Mouse (Mus musculus) lung, postnatal 0 days (tissue): ENCODE measurements at regions not wholly inside any gene's neighbourhood (a gene's known extent, or its start where the extent isn't known, plus 50 kb on each side); places are given as distances from the start of the nearest gene placed in this dataset.
"Not testable (repeated sequence)": the region's sequence is repeated elsewhere in the genome, so short reads cannot be mapped to it uniquely, and the experiment has no call there.

Experiments used
- ATAC-seq: fragments of 200-750 bp; cut with Nextera tagmentation; 2 replicates; pipeline ENCODE4 v1.8.0; 2017; ENCODE audit warnings: moderate library complexity
- DNase-seq: peaks from one replicate; pipeline ENCODE4 v3.0.0-alpha.2; 2016; ENCODE audit warnings: low spot score
- H3K27ac ChIP-seq: fragments of 300-500 bp; sonication (generic); 2 replicates; pipeline ENCODE4 v1.5.1; 2014; ENCODE audit warnings: antibody characterized with exemption, mild to moderate bottlenecking, low read length, mixed read lengths
- H3K27me3 ChIP-seq: fragments of 300-500 bp; sonication (generic); replicated peaks from 2 replicates; pipeline ENCODE4 v1.6.1; 2014; ENCODE audit warnings: low read length, mixed read lengths; ENCODE audit not compliant: insufficient read depth
- H3K36me3 ChIP-seq: fragments of 300-500 bp; sonication (generic); 2 replicates; pipeline ENCODE4 v1.6.1; 2014; ENCODE audit warnings: low read length, mixed read lengths; ENCODE audit not compliant: insufficient read depth
- H3K4me1 ChIP-seq: fragments of 300-500 bp; sonication (generic); 2 replicates; pipeline ENCODE4 v1.6.1; 2014; ENCODE audit warnings: antibody characterized with exemption, low read depth, low read length, mixed read lengths; ENCODE audit not compliant: insufficient read depth
- H3K4me2 ChIP-seq: fragments of 300-500 bp; sonication (generic); replicated peaks from 2 replicates; pipeline ENCODE4 v1.6.1; 2014; ENCODE audit warnings: low read depth, mild to moderate bottlenecking, low read length, moderate library complexity, mixed read lengths
- H3K4me3 ChIP-seq: fragments of 300-500 bp; sonication (generic); 2 replicates; pipeline ENCODE4 v1.5.1; 2014; ENCODE audit warnings: low read depth, low read length
- H3K9ac ChIP-seq: fragments of 300-500 bp; sonication (generic); replicated peaks from 2 replicates; pipeline ENCODE4 v1.6.1; 2014; ENCODE audit warnings: low read depth, mild to moderate bottlenecking
- H3K9me3 ChIP-seq: fragments of 300-500 bp; sonication (generic); 2 replicates; pipeline ENCODE4 v1.6.1; 2016; ENCODE audit warnings: low read length, mixed read lengths
- CTCF ChIP-seq: IDR thresholded peaks from 2 replicates; pipeline ENCODE4 v1.5.1; 2016; ENCODE audit warnings: antibody characterized with exemption, mild to moderate bottlenecking
- EP300 ChIP-seq: IDR thresholded peaks from 2 replicates; pipeline ENCODE4 v1.6.1; 2016; ENCODE audit warnings: antibody characterized with exemption, mild to moderate bottlenecking, control low read depth
- WGBS: fragments of 180-500 bp; shearing (Covaris S2); extraction: QIAGEN DNeasy Blood & Tissue Kit; methylation state at CpG from one replicate; pipeline ENCODE4 v1.1.7; 2014; 5-methylcytosine and 5-hydroxymethylcytosine counted together

DNA sequence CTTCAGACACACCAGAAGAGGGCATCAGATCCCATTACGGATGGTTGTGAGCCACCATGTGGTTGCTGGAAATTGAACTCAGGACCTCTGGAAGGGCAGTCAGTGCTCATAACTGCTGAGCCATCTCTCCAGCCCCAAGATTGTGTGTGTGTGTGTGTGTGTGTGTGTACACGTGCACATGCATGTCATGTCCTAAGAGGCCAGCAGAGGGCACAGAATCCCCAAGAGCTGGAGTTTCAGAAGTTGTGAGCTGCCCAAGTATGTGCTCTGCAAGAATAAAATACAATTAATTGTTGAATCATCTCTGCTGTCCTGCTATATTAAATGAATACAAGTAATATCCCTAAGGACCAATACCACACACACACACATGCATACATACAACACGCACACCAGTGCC is 130.8 kb upstream of the Mrps10 start:
- H3K4me2 ChIP-seq, H3K27me3 ChIP-seq, H3K4me3 ChIP-seq, H3K9ac ChIP-seq, H3K9me3 ChIP-seq, H3K4me1 ChIP-seq, DNase-seq, H3K36me3 ChIP-seq, H3K27ac ChIP-seq, ATAC-seq: not testable (repeated sequence)
- 95% methylated on average over 3 of the region's 3 CpGs for WGBS
- TF ChIP-seq CTCF: peak; percentile 34

DNA sequence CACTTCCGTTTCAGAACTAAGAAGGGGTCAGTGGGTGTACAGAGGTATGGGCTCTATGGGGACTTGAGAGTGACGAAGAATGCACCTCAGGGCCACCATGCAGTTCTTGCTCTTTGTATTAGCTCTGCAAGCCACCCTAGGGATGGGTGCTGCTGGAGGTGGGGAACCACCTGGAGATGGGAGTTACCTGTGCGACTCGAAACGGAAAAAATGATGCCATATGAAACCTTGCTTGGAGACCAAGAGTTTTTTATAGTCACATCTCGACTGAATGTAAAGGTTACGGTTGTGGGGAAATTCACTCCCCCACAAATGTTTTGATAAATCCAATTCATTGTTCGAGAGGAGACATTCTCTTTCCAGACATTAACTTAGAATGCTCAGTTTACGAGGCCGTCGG is 134.3 kb upstream of the Mrps10 start:
- H3K9ac ChIP-seq: no peak overlapping the region
- H3K4me3 ChIP-seq: no peak overlapping the region
- H3K9me3 ChIP-seq: no peaks in the 10 kb centered on the region
- TF ChIP-seq EP300: no peak
- TF ChIP-seq CTCF: no peak
- H3K4me2 ChIP-seq: no peak overlapping the region
- 93% methylated on average over 11 of the region's 11 CpGs for WGBS
- H3K36me3 ChIP-seq: peaks cover 12% of the 10 kb centered on the region
- no peaks in the 10 kb centered on the region for H3K27me3 ChIP-seq
- H3K27ac ChIP-seq: no peak overlapping the region
- DNase-seq: no peak
- ATAC-seq: no peak
- no peaks in the 10 kb centered on the region for H3K4me1 ChIP-seq

DNA sequence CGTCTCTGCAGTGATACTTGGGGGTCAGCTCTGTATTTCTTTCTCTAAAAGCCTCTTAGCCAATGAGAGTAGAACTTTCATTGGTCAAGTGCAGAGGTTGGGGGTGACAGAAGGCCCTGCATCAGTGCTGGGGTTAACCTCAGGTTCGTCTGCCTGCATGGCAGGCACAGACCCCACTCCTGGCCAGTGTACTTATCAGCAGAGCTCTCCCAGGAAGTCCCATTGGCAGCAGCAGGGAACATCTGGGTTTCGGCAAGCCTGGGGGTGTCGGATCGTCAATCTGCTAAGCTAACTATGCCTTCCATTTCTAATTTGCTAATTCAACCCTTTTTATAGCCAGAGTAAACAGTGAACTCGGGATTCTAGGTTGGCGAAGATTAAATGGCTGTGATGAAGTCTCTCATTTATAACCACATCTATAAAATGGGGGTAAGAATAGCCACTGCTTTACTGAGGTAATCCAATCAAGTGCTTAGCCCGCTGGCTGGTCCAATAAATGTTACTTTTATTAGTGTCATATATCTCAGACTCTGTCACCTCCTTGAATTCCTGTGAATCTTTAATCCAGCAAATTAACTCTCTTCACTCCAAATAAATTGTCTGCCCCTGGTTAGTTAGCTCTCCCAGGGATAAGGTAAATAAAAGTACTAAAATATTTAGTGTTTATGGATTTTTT is 135.5 kb upstream of the Mrps10 start:
- Histone ChIP-seq H3K4me2 (no peak overlapping the region), H3K4me1 (no peaks in the 10 kb centered on the region), H3K9ac (no peak overlapping the region), H3K4me3 (no peak overlapping the region), H3K36me3 (peaks cover 12% of the 10 kb centered on the region), H3K27ac (no peak overlapping the region), H3K27me3 (no peaks in the 10 kb centered on the region), H3K9me3 (no peaks in the 10 kb centered on the region)
- 68% methylated on average over 8 of the region's 8 CpGs for WGBS
- DNase-seq (no peak), ATAC-seq (no peak)
- TF ChIP-seq EP300 (no peak), CTCF (no peak)

DNA sequence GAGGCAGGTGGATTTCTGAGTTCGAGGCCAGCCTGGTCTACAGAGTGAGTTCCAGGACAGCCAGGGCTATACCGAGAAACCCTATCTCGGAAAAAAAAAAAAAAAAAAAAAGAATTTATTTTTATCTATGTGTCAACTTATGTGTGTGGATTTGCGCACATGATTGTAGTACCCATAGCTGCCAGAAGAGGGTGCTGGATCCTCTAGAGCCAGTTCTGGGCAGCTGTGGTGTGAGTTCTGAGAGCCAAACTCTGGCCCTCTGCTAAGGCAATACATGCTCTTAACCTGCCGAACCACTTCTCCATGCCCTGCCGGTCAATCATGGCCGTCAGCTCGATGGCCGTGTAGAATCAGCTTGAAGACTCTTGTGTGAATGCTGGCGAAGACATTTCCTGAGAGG is 138.0 kb upstream of the Mrps10 start:
- H3K27ac ChIP-seq: no peak overlapping the region
- no peaks in the 10 kb centered on the region for H3K27me3 ChIP-seq
- ATAC-seq (no peak), DNase-seq (no peak)
- H3K9me3 ChIP-seq: no peaks in the 10 kb centered on the region
- H3K9ac ChIP-seq: no peak overlapping the region
- no peaks in the 10 kb centered on the region for H3K4me1 ChIP-seq
- no peak overlapping the region for H3K4me2 ChIP-seq
- 97% methylated on average over 10 of the region's 10 CpGs for WGBS
- no peak overlapping the region for H3K4me3 ChIP-seq
- peaks cover 9% of the 10 kb centered on the region for H3K36me3 ChIP-seq
- TF ChIP-seq EP300 (no peak), CTCF (peak; percentile 52)

DNA sequence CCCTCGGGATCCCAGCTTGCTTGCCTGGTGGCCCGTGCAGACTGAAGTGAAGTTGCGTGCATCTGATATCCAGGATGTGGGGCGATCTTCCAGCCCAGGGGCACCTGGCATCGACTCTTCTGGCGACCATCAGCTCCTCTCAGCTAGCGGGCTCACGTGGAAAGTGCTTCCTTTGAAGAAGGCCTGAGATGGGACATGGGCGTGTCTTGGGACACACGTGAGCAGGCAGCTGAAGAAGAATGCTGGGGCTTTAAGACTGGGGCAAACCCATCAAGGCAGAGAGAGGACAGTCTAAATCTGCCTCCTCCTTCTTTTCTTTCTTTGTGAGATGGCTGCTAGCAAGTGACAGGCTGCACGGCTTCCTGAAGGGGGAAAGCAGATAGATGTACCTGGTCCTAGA is 142.3 kb upstream of the Mrps10 start:
- TF ChIP-seq EP300 (no peak), CTCF (no peak)
- Histone ChIP-seq H3K4me2 (no peak overlapping the region), H3K9ac (no peak overlapping the region), H3K4me3 (no peak overlapping the region), H3K36me3 (0 out of 2 replicates have a peak, but pooled peaks cover 5% of the 10 kb centered on the region), H3K27me3 (no peaks in the 10 kb centered on the region), H3K4me1 (no peaks in the 10 kb centered on the region), H3K9me3 (no peaks in the 10 kb centered on the region), H3K27ac (no peak overlapping the region)
- WGBS: 76% methylated on average over 11 of the region's 11 CpGs
- no peak for DNase-seq
- ATAC-seq: no peak

DNA sequence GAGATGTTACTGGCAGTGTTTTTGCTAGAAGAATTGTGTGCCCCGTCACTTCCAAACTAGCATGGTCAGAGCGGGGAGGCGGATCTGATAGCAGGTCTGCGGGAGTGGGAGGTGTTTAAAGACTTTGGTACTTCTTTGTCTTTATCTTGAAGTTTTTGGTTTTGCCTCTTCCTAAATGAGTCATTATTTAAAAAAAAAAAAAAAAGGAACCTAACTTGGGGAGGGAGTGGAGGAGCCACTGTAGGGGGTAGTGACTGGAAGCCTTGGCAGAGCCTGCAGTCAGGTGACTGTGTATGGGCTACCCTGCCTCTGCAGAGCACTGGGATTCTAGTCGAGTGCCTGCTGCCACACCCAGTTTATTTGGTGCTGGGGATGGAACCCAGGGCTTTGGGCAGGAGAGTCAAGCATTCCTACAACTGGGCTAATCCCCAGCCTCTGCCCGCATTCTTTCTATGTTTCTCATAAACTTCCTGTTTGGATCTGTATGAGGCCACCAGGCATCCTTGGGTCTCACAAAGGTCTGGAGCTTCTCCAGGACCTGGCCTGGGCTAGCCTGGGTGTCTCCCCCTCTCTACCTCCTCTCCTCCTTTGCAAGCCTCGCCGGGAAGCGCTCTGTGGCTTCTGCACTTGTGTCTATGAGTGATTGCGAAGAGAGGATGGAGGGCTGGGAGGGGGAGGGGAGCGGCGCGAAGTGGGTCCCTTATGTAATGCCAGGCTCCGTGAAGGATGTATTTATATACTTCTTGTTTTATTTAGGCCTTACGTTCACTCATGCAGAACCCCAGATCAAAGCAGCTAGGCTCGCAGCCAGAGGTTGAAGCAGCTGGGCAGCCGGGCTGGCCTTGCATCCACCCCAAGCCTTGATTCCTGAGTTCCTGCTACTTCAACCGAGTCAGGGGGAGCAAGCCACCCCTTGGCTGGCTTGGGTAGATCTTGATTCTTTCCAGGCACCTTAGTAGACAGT is 143.1 kb upstream of the Mrps10 start:
- H3K36me3 ChIP-seq: no peaks in the 10 kb centered on the region
- WGBS: 54% methylated on average over 18 of the region's 18 CpGs
- no peaks in the 10 kb centered on the region for H3K9me3 ChIP-seq
- no peak overlapping the region for H3K27ac ChIP-seq
- H3K27me3 ChIP-seq: no peaks in the 10 kb centered on the region
- no peak overlapping the region for H3K4me3 ChIP-seq
- DNase-seq (peak; percentile 34), ATAC-seq (peak; percentile 62)
- no peaks in the 10 kb centered on the region for H3K4me1 ChIP-seq
- H3K4me2 ChIP-seq: no peak overlapping the region
- H3K9ac ChIP-seq: no peak overlapping the region
- TF ChIP-seq EP300 (no peak), CTCF (no peak)
